Mouse (Mus musculus) cortical plate, adult 2 months (tissue): Measurements from ENCODE around the gene Cyp2r1.

Experiments
- CTCF ChIP-seq: fragments of 200-500 bp; IDR thresholded peaks from 2 replicates; pipeline ENCODE4 v1.5.1; 2011; ENCODE audit warnings: mild to moderate bottlenecking, control low read depth, low read length; ENCODE audit not compliant: insufficient read depth; ENCODE audit errors: extremely low read depth
- POLR2A ChIP-seq: fragments of 200-500 bp; IDR thresholded peaks from 2 replicates; pipeline ENCODE4 v1.6.1; 2011; ENCODE audit warnings: mild to moderate bottlenecking, low read length, control low read depth; ENCODE audit not compliant: insufficient read depth; ENCODE audit errors: extremely low read depth

DNA sequence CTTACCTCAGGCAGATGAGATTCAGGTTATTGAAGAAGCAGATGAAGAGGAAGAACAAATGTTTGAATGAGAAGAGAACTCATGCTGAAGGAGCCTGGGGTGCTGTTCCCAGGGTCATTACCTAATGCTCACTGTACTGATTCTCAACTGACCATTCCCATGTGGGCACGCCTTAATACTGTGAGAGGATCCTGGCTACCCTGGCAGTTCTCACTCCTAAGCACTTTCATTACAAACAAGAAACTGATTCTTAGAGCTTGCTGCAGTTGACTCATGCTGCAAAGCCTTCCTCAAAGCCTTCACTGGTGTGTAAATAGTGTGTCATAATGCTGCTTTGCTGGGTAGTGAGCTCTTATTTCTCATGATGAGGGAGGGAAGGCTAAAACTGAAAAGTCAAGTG lies 26.6 kb downstream of the Cyp2r1 start:
- no peak for TF ChIP-seq POLR2A
- TF ChIP-seq CTCF: no peak
